Mouse (Mus musculus) liver, adult 2 months (tissue): ENCODE results near the gene Med15. TPM values are rescaled to one million over a fixed set of nuclear protein-coding genes. Genes with fewer than 3 reads are reported as not detected.

Source experiments
- DNase-seq: peaks from one replicate; pipeline ENCODE4 v3.0.0-alpha.2; 2011; ENCODE audit warnings: low read depth, low spot score; ENCODE audit errors: extremely low read depth
- H3K27ac ChIP-seq: fragments of 200-500 bp; replicated peaks from 2 replicates; pipeline ENCODE4 v1.5.1; 2012; ENCODE audit warnings: low read depth, mild to moderate bottlenecking, control low read depth, inconsistent platforms, low read length; ENCODE audit not compliant: insufficient read depth
- H3K27me3 ChIP-seq: fragments of 200-500 bp; 2 replicates; pipeline ENCODE4 v1.6.1; 2012; ENCODE audit warnings: mild to moderate bottlenecking, moderate library complexity, low read length, inconsistent platforms; ENCODE audit not compliant: control insufficient read depth, insufficient read depth
- H3K36me3 ChIP-seq: fragments of 200-500 bp; 2 replicates; pipeline ENCODE4 v1.6.1; 2012; ENCODE audit warnings: low read length, inconsistent platforms; ENCODE audit not compliant: control insufficient read depth, insufficient read depth
- H3K4me1 ChIP-seq: fragments of 200-500 bp; 2 replicates; pipeline ENCODE4 v1.6.1; 2011; ENCODE audit warnings: low read length; ENCODE audit not compliant: control insufficient read depth, insufficient read depth
- H3K4me3 ChIP-seq: fragments of 200-500 bp; 2 replicates; pipeline ENCODE4 v1.5.1; 2011; ENCODE audit warnings: low read depth, mild to moderate bottlenecking, control low read depth, low read length, moderate library complexity; ENCODE audit not compliant: insufficient read depth
- H3K79me2 ChIP-seq: fragments of 200-500 bp; 2 replicates; pipeline ENCODE4 v1.6.1; 2012; ENCODE audit warnings: inconsistent platforms, mild to moderate bottlenecking, low read length, moderate library complexity; ENCODE audit not compliant: control insufficient read depth, insufficient read depth
- H3K9ac ChIP-seq: fragments of 200-500 bp; 2 replicates; pipeline ENCODE4 v1.6.1; 2012; ENCODE audit warnings: low read depth, mild to moderate bottlenecking, control low read depth, inconsistent platforms, low read length
- CTCF ChIP-seq: fragments of 200-500 bp; IDR thresholded peaks from 2 replicates; pipeline ENCODE4 v1.5.1; 2011; ENCODE audit warnings: low read depth, low read length, control low read depth
- POLR2A ChIP-seq: fragments of 200-500 bp; IDR thresholded peaks from 2 replicates; pipeline ENCODE4 v1.6.1; 2011; ENCODE audit warnings: low read length, control low read depth; ENCODE audit not compliant: insufficient read depth; ENCODE audit errors: extremely low read depth
- WGBS: fragments of 180-500 bp; shearing (Covaris S2); methylation state at CpG from one replicate; pipeline ENCODE4 v1.1.7; 2018; 5-methylcytosine and 5-hydroxymethylcytosine counted together
- polyA plus RNA-seq: library from polyadenylated mRNA; depleted of rRNA; stranded (reverse); fragments of >200 nt; gene quantifications from 2 replicates; pipeline ENCODE4 v1.2.3, GENCODE M21; 2012
- total RNA-seq: library from RNA; depleted of rRNA; stranded (reverse); fragments of >200 nt; gene quantifications from 2 replicates; pipeline ENCODE4 v1.2.3, GENCODE M21; 2014

The Med15 gene
- total and polyA plus RNA-seq, 2 experiments = 14.8 to 49.7 TPM

DNA sequence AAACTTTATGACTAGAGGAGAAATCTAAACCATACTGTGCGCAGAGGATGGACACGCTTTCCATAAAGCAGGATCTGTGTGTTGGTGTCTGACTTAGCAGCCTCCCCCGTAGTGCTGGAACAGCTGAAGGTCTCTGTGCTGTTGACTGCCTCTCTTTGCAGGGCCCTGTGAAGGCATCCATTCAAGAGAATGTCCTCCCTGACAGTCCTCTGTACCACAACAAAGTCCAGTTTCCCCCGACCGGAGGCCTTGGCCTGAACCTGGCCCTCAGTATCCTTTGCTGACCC is 106.5 kb downstream of the Med15 start:
- H3K36me3 ChIP-seq = peaks cover 35% of the 10 kb centered on the region
- no peak overlapping the region for H3K9ac ChIP-seq
- H3K4me1 ChIP-seq = no peaks in the 10 kb centered on the region
- TF ChIP-seq CTCF = no peak
- TF ChIP-seq POLR2A = no peak
- no peak overlapping the region for H3K4me3 ChIP-seq
- H3K27me3 ChIP-seq = no peaks in the 10 kb centered on the region
- WGBS = 97% methylated on average over 5 of the region's 5 CpGs
- no peak for DNase-seq
- H3K79me2 ChIP-seq = no peaks in the 10 kb centered on the region
- no peak overlapping the region for H3K27ac ChIP-seq

DNA sequence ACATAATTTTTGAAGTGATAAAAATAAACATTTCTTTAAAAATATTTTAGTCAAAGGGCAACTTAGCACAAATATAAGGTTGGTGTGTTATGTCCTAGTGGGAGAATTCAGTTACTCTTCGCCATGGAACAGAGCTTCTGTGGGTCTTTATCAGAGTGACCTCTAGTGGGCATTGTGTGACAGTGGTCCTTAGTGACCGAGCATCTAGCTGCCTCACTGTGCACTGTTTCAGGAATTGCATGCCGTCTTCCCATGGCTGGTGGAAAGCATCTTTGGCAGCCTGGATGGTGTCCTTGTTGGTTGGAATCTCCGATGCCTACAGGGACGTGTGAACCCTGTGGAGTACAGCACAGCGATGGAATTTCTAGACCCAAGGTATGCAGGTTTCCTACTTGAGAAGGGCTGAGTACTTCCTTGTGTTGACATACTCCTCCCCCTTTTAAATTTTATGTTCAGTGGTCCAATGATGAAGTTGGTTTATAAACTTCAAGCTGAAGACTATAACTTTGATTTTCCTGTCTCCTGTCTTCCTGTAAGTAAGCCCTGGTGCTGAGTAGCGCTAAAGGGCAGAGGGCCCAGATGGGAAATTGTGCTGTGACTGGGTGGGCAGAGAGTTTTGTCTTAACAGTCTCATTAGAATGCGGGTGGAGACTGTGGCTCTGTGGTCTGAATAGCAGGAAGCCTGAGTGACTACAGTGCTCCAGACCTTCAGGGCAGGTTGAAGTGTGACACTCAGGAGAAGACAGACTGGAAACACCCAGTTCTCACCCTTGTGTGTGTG is 107.0 kb downstream of the Med15 start:
- WGBS = 79% methylated on average over 8 of the region's 8 CpGs
- H3K4me3 ChIP-seq = no peak overlapping the region
- no peak overlapping the region for H3K9ac ChIP-seq
- H3K4me1 ChIP-seq = no peaks in the 10 kb centered on the region
- H3K27me3 ChIP-seq = no peaks in the 10 kb centered on the region
- no peak overlapping the region for H3K27ac ChIP-seq
- TF ChIP-seq CTCF = peak; percentile 41; the same call in 1 of the 2 replicates
- TF ChIP-seq POLR2A = no peak
- no peaks in the 10 kb centered on the region for H3K79me2 ChIP-seq
- DNase-seq = no peak
- peaks cover 32% of the 10 kb centered on the region for H3K36me3 ChIP-seq

DNA sequence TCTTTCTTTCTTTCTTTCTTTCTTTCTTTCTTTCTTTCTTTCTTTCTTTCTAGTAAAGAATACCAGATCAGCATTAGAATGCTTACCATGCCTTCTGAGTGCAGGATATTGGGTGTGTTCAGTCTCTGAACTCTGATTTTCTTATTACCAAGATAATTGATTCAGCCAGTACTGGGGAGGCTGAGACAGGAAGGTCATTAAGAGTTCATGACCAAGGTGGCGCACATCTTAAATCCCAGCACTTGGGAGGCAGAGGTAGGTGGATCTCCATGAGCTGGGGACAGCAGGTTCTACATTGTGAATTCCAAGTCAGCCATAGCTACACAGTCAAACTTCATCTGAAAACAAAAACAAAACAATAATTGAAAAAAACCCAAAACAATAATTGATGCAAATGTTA is 110.8 kb downstream of the Med15 start:
- Histone ChIP-seq H3K36me3 (peaks cover 10% of the 10 kb centered on the region; the same call in 1 of the 2 replicates), H3K27ac (no peak overlapping the region), H3K9ac (no peak overlapping the region), H3K79me2 (peaks cover 3% of the 10 kb centered on the region; the same call in 1 of the 2 replicates), H3K4me1 (no peaks in the 10 kb centered on the region), H3K27me3 (no peaks in the 10 kb centered on the region), H3K4me3 (no peak overlapping the region)
- DNase-seq = no peak
- 100% methylated on average over 1 of the region's 1 CpGs for WGBS
- TF ChIP-seq POLR2A (no peak), CTCF (no peak)

DNA sequence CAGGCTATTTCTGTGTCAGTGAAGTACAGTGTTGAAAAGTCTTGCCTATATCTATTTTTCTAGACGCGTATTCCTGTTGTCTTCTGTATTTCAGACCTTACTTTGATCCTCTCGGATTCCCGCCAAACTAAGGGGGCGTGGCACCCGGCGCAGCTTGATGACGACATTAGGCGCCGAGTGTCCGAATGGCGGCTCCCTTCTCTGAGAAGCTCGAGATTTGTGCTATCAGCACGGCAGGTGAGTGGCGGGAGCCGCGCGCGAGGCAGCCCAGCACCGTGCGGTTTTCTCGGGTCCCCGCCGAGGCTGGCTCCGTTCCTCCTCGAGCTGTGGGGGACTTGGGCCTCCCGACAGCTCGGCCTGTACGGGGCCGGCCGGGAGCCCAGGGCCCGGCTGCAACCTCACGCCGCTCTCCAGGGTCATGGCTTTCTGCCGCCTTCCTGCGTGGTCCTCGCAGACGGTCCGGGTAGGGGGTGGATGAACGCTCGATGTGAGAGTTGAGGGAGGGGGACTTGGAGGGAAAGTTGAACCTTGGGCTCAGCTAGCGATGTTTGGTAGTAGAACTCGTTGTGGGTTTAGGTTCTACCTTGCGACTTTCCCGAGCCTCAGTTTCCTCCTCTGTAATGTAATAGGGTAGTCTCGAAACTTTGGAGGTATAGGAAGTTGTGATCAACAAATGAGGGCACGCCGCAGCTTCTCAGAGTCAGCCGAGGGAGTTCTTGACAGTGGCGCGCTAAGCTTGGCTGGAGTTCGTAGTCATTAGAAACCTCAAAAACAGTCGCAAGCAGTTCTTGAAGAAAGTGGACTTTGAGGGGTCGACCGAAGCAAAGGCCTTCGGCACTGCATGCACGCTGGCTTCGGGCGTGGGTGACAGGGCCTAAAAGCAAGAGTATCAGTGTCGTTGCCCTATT is 113.2 kb downstream of the Med15 start, which contains the start of gene Smpd4:
Gene Smpd4, plus strand, starts transcription at position 157 of the 908 bp plus-strand sequence.
- TF ChIP-seq POLR2A (no peak), CTCF (no peak)
- DNase-seq = peak; percentile 63
- H3K27ac ChIP-seq = no peak within 1 kb of the TSS

DNA sequence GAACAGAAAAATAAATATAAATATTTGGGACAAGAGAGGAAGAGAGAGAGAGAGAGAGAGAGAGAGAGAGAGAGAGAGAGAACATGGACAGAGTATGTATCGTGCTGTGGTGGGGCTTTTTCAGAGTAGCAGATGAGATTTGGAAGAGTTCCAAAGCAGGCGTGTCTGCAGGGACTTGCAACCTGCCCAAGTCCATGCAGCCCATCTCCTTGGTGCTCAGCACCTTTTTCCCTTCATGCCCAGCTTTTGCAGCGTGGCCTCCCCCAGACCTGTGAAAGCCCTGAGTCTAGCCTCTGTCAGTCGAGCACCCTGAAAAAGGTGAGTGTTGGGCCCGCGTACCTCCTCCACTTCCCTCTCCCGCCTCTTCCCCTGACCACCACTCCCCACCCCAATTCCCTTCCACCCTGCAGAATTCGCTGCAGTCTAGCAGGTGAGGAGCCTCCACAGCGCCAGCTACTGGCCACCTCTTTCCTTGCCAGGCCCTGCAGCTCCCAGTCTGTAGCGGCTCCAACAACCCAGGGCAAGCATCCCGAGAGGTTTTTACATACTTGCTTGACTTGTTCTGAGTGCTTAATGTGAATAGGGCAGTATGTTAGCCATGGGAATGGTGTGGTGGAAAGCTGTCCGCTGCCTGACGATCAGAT is 114.6 kb downstream of the Med15 start:
- Histone ChIP-seq H3K36me3 (no peaks in the 10 kb centered on the region; the same call in 1 of the 2 replicates), H3K9ac (no peak overlapping the region), H3K27me3 (no peaks in the 10 kb centered on the region), H3K4me1 (no peaks in the 10 kb centered on the region), H3K27ac (no peak overlapping the region), H3K4me3 (no peak overlapping the region), H3K79me2 (peaks cover 3% of the 10 kb centered on the region; the same call in 1 of the 2 replicates)
- DNase-seq = peak; percentile 30
- 21% methylated on average over 13 of the region's 13 CpGs for WGBS
- TF ChIP-seq CTCF (peak; percentile 81), POLR2A (no peak)

More for the DNA sequence above, 113.2 kb downstream of the Med15 start, which contains the start of gene Smpd4:
- Histone ChIP-seq H3K9ac (peak within 1 kb of the TSS; percentile 93), H3K36me3 (peaks cover 6% of the 10 kb centered on the region; the same call in 1 of the 2 replicates), H3K4me3 (peak within 1 kb of the TSS; percentile 90), H3K79me2 (peaks cover 3% of the 10 kb centered on the region; the same call in 1 of the 2 replicates), H3K4me1 (no peaks in the 10 kb centered on the region), H3K27me3 (no peaks in the 10 kb centered on the region)
- 2% methylated on average over 60 of the region's 60 CpGs for WGBS
